In genomic region chr3:21495651-21496050, GRCm38 (mm10) we compare ENCODE assay signal across 21 mouse cellular contexts.
DNase-seq lines count a peak whose midpoint lies in the region; ATAC-seq lines count a peak whose summit lies in the region.
"Had no signal": no experiment of that assay in that cellular context is flagged by ENCODE, and none has a peak within 500 bp of the region (broad histone marks: within the 10 kb centered on the region; RNA-seq: fewer than 3 reads in every experiment).

No protein-coding gene starts in this region.

- no peak for ATAC-seq in forebrain, embryonic 14.5 days
- ATAC-seq in hindbrain, embryonic 13.5 days (ENCODE audit: low FRiP score) = no peak
- ATAC-seq in hindbrain, embryonic 12.5 days (ENCODE audit: low FRiP score) = no peak
- ATAC-seq: CD4-positive, CD25-positive, alpha-beta regulatory T cell, adult 4 months; liver, postnatal 0 days had no signal

- no peak for DNase-seq in forebrain, embryonic 10.5 days (ENCODE audit: extremely low spot score, low spot score)
- no peak for DNase-seq in forebrain, embryonic 14.5 days (ENCODE audit: low spot score)
- DNase-seq in Muller cell, postnatal 12 days (ENCODE audit: inconsistent ontology term) = peak; percentile 27
- no peak for DNase-seq in limb, embryonic 10.5 days (ENCODE audit: low spot score)
- DNase-seq in adrenal gland, adult 18-20 months (ENCODE audit: low spot score in 2 of 2) = no peak
- no peak for DNase-seq in thymus, postnatal 36 days
- DNase-seq: adrenal gland, adult 2 months; cerebellum, adult 11 months; cerebellum, postnatal 36 days; heart, postnatal 14 days; kidney, adult 11 months; kidney, postnatal 14 days; liver, postnatal 0 days had no signal

- H3K27me3 ChIP-seq in forebrain, embryonic 10.5 days (ENCODE audit: poor library complexity, severe bottlenecking) = no peaks in the 10 kb centered on the region
- no peaks in the 10 kb centered on the region for H3K27me3 ChIP-seq in forebrain, embryonic 14.5 days (replicated peaks; ENCODE audit: control insufficient read depth, insufficient read depth, low read length)
- no peaks in the 10 kb centered on the region for H3K27me3 ChIP-seq in hindbrain, embryonic 13.5 days
- H3K27me3 ChIP-seq in hindbrain, embryonic 12.5 days = no peaks in the 10 kb centered on the region
- H3K27me3 ChIP-seq in limb, embryonic 10.5 days (ENCODE audit: low read depth, poor library complexity, severe bottlenecking) = no peaks in the 10 kb centered on the region
- H3K27me3 ChIP-seq: limb, embryonic 15.5 days had no signal

- H3K4me2 ChIP-seq in forebrain, embryonic 14.5 days (ENCODE audit: low read length) = no peak overlapping the region
- no peak overlapping the region for H3K4me2 ChIP-seq in hindbrain, embryonic 13.5 days
- H3K4me2 ChIP-seq in hindbrain, embryonic 12.5 days (replicated peaks) = no peak overlapping the region
- H3K4me2 ChIP-seq: limb, embryonic 15.5 days had no signal

- WGBS in forebrain, embryonic 10.5 days = 83% methylated on average over 5 of the region's 5 CpGs
- WGBS in forebrain, embryonic 14.5 days = 75% methylated on average over 5 of the region's 5 CpGs
- 74% methylated on average over 5 of the region's 5 CpGs for WGBS in hindbrain, embryonic 13.5 days
- 76% methylated on average over 5 of the region's 5 CpGs for WGBS in hindbrain, embryonic 12.5 days
- 60% methylated on average over 5 of the region's 5 CpGs for WGBS in limb, embryonic 10.5 days

- no peak overlapping the region for H3K4me3 ChIP-seq in forebrain, embryonic 10.5 days
- H3K4me3 ChIP-seq in forebrain, embryonic 14.5 days (ENCODE audit: low read depth, low read length) = no peak overlapping the region
- H3K4me3 ChIP-seq in hindbrain, embryonic 13.5 days = no peak overlapping the region
- H3K4me3 ChIP-seq in hindbrain, embryonic 12.5 days = no peak overlapping the region
- no peak overlapping the region for H3K4me3 ChIP-seq in limb, embryonic 10.5 days
- H3K4me3 ChIP-seq: limb, embryonic 15.5 days had no signal

- H3K9ac ChIP-seq in forebrain, embryonic 14.5 days (ENCODE audit: low read length) = no peak overlapping the region
- no peak overlapping the region for H3K9ac ChIP-seq in hindbrain, embryonic 13.5 days
- no peak overlapping the region for H3K9ac ChIP-seq in hindbrain, embryonic 12.5 days
- H3K9ac ChIP-seq: limb, embryonic 15.5 days; liver, postnatal 0 days had no signal

- H3K36me3 ChIP-seq in forebrain, embryonic 10.5 days (replicated peaks) = no peaks in the 10 kb centered on the region
- H3K36me3 ChIP-seq in forebrain, embryonic 14.5 days (ENCODE audit: control insufficient read depth, insufficient read depth, low read length) = no peaks in the 10 kb centered on the region
- no peaks in the 10 kb centered on the region for H3K36me3 ChIP-seq in hindbrain, embryonic 13.5 days
- no peaks in the 10 kb centered on the region for H3K36me3 ChIP-seq in hindbrain, embryonic 12.5 days
- H3K36me3 ChIP-seq in limb, embryonic 10.5 days = no peaks in the 10 kb centered on the region
- H3K36me3 ChIP-seq: G1E; limb, embryonic 15.5 days had no signal

- H3K4me1 ChIP-seq in forebrain, embryonic 10.5 days = peaks cover 13% of the 10 kb centered on the region
- H3K4me1 ChIP-seq in forebrain, embryonic 14.5 days (ENCODE audit: control insufficient read depth, insufficient read depth, low read length) = peaks cover 4% of the 10 kb centered on the region; the same call in 1 of the 2 replicates
- H3K4me1 ChIP-seq in hindbrain, embryonic 13.5 days (replicated peaks) = peaks cover 17% of the 10 kb centered on the region
- 0 out of 2 replicates have a peak, but pooled peaks cover 8% of the 10 kb centered on the region for H3K4me1 ChIP-seq in hindbrain, embryonic 12.5 days
- peaks cover 33% of the 10 kb centered on the region for H3K4me1 ChIP-seq in limb, embryonic 10.5 days

- H3K27ac ChIP-seq in forebrain, embryonic 10.5 days = 0 out of 2 replicates have a peak overlapping the region, but pooled peaks have one; percentile 8
- no peak overlapping the region for H3K27ac ChIP-seq in forebrain, embryonic 14.5 days (ENCODE audit: low read depth, low read length)
- 0 out of 2 replicates have a peak overlapping the region, but pooled peaks have one; percentile 20 for H3K27ac ChIP-seq in hindbrain, embryonic 13.5 days
- H3K27ac ChIP-seq in hindbrain, embryonic 12.5 days = no peak overlapping the region
- 0 out of 2 replicates have a peak overlapping the region, but pooled peaks have one; percentile 30 for H3K27ac ChIP-seq in limb, embryonic 10.5 days
- H3K27ac ChIP-seq: hindbrain, postnatal 0 days; limb, embryonic 15.5 days; macrophage; stomach, postnatal 0 days had no signal

- H3K9me3 ChIP-seq in forebrain, embryonic 10.5 days = no peaks in the 10 kb centered on the region
- no peaks in the 10 kb centered on the region for H3K9me3 ChIP-seq in forebrain, embryonic 14.5 days (replicated peaks; ENCODE audit: control insufficient read depth, low read length)
- H3K9me3 ChIP-seq in hindbrain, embryonic 13.5 days = no peaks in the 10 kb centered on the region
- H3K9me3 ChIP-seq in hindbrain, embryonic 12.5 days (replicated peaks) = no peaks in the 10 kb centered on the region
- H3K9me3 ChIP-seq in limb, embryonic 10.5 days (replicated peaks) = no peaks in the 10 kb centered on the region
- H3K9me3 ChIP-seq: G1E; limb, embryonic 15.5 days had no signal

Comparison
In these comparisons a context has a peak if more than half of its experiments do, and no peak if none do; other contexts are left out.
1. H3K27ac ChIP-seq: peak in forebrain, embryonic 10.5 days (single experiment), hindbrain, embryonic 13.5 days (single experiment) and limb, embryonic 10.5 days (single experiment); none in forebrain, embryonic 14.5 days (single experiment) and hindbrain, embryonic 12.5 days (single experiment).